Mouse (Mus musculus) testis, adult 2 months (tissue): ENCODE measurements around the gene Pcnx.

Experiments used
- CTCF ChIP-seq: fragments of 200-500 bp; IDR thresholded peaks from 2 replicates; pipeline ENCODE4 v1.5.1; 2012; ENCODE audit warnings: low read depth, mild to moderate bottlenecking, inconsistent platforms, low read length, moderate library complexity; ENCODE audit not compliant: control insufficient read depth, insufficient read depth, insufficient replicate concordance
- POLR2A ChIP-seq: fragments of 200-500 bp; IDR thresholded peaks from 2 replicates; pipeline ENCODE4 v1.6.1; 2012; ENCODE audit warnings: low read depth, mild to moderate bottlenecking, inconsistent platforms, low read length, moderate library complexity; ENCODE audit not compliant: control insufficient read depth

DNA sequence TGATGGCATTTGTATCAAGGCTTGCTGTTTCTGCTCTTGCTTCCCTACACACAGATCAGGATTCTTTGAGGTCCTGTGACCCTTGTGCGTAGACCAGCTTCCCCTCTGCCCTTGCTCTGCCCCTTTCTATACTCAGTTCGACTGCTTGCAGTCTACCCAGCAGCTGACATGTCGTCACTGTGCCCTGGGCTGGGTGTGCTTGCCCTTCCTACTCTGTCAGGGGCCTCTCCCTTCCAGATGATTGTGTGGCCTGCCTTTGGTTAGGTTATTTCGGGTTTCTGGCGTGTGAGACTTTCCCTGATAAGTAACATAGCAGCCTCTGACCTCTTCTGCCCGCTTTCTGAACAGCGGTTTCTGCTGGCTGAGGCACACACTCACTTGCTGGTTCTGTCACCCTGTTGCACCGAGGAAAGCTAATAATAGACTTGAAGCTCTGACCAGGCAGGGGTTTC, 2.6 kb downstream of the Pcnx start:
- TF ChIP-seq CTCF = no peak
- no peak for TF ChIP-seq POLR2A
